Mouse (Mus musculus) kidney, embryonic 16.5 days (tissue): ENCODE results near the gene Zfpl1. TPM values are rescaled to one million over a fixed set of nuclear protein-coding genes. Genes with fewer than 3 reads are reported as not detected.

ENCODE experiments used
- ATAC-seq: fragments of 200-750 bp; cut with Nextera tagmentation; 2 replicates; pipeline ENCODE4 v1.8.0; 2017; ENCODE audit warnings: moderate TSS enrichment; ENCODE audit not compliant: low FRiP score, low TSS enrichment
- H3K27ac ChIP-seq: fragments of 300-500 bp; sonication (generic); 2 replicates; pipeline ENCODE4 v1.5.1; 2014; ENCODE audit warnings: low read length
- H3K27me3 ChIP-seq: fragments of 300-500 bp; sonication (generic); 2 replicates; pipeline ENCODE4 v1.6.1; 2014; ENCODE audit warnings: low read length, control low read depth, mixed read lengths; ENCODE audit not compliant: insufficient read depth
- H3K36me3 ChIP-seq: fragments of 300-500 bp; sonication (generic); 2 replicates; pipeline ENCODE4 v1.6.1; 2014; ENCODE audit warnings: low read length, control low read depth, mixed read lengths; ENCODE audit not compliant: insufficient read depth
- H3K4me1 ChIP-seq: fragments of 300-500 bp; sonication (generic); 2 replicates; pipeline ENCODE4 v1.6.1; 2014; ENCODE audit warnings: low read length, control low read depth, mixed read lengths; ENCODE audit not compliant: insufficient read depth
- H3K4me2 ChIP-seq: fragments of 300-500 bp; sonication (generic); replicated peaks from 2 replicates; pipeline ENCODE4 v1.6.1; 2014; ENCODE audit warnings: low read depth, low read length
- H3K4me3 ChIP-seq: fragments of 300-500 bp; sonication (generic); 2 replicates; pipeline ENCODE4 v1.5.1; 2014; ENCODE audit warnings: mild to moderate bottlenecking, low read length
- H3K9ac ChIP-seq: fragments of 300-500 bp; sonication (generic); replicated peaks from 2 replicates; pipeline ENCODE4 v1.6.1; 2014; ENCODE audit warnings: low read length
- H3K9me3 ChIP-seq: fragments of 300-500 bp; sonication (generic); 2 replicates; pipeline ENCODE4 v1.6.1; 2016; ENCODE audit warnings: low read length, control low read depth
- WGBS: fragments of 180-500 bp; shearing (Covaris S2); extraction: QIAGEN DNeasy Blood & Tissue Kit; methylation state at CpG from one replicate; pipeline ENCODE4 v1.1.7; 2014; 5-methylcytosine and 5-hydroxymethylcytosine counted together
- polyA plus RNA-seq: library from polyadenylated mRNA; unstranded; fragments of >200 nt; fragmentation: Nextera tagmentation; extraction: Ambion mirVana; gene quantifications from 2 replicates; pipeline ENCODE4 v1.2.1, GENCODE M21; 2015

Zfpl1 gene
- polyA plus RNA-seq, 1 experiment from 2014 or later, result 78.9 TPM

- Histone ChIP-seq H3K9ac (no peak overlapping the region), H3K4me3 (no peak overlapping the region), H3K4me2 (no peak overlapping the region), H3K4me1 (peaks cover 22% of the 10 kb centered on the region), H3K27me3 (no peaks in the 10 kb centered on the region), H3K9me3 (no peaks in the 10 kb centered on the region), H3K36me3 (peaks cover 37% of the 10 kb centered on the region), H3K27ac (no peak overlapping the region)
- 91% methylated on average over 31 of the region's 31 CpGs for WGBS
- no peak for ATAC-seq
Measured at GRCm38 (mm10) chr19:6070571-6071250, 14.0 kb downstream of the Zfpl1 start.

- H3K4me3 ChIP-seq, result no peak overlapping the region
- peaks cover 22% of the 10 kb centered on the region for H3K4me1 ChIP-seq
- ATAC-seq, result no peak
- H3K4me2 ChIP-seq, result no peak overlapping the region
- no peaks in the 10 kb centered on the region for H3K27me3 ChIP-seq
- no peak overlapping the region for H3K9ac ChIP-seq
- 94% methylated on average over 10 of the region's 10 CpGs for WGBS
- peaks cover 33% of the 10 kb centered on the region for H3K36me3 ChIP-seq
- no peak overlapping the region for H3K27ac ChIP-seq
- no peaks in the 10 kb centered on the region for H3K9me3 ChIP-seq
Measured at GRCm38 (mm10) chr19:6069851-6070250, 14.9 kb downstream of the Zfpl1 start.

- no peak for ATAC-seq
- Histone ChIP-seq H3K4me2 (no peak overlapping the region), H3K9ac (no peak overlapping the region), H3K9me3 (no peaks in the 10 kb centered on the region), H3K27ac (no peak overlapping the region), H3K4me3 (no peak overlapping the region), H3K4me1 (peaks cover 22% of the 10 kb centered on the region), H3K27me3 (no peaks in the 10 kb centered on the region), H3K36me3 (peaks cover 31% of the 10 kb centered on the region)
- WGBS, result 85% methylated on average over 4 of the region's 4 CpGs
Measured at GRCm38 (mm10) chr19:6068951-6069350, 15.8 kb downstream of the Zfpl1 start.

GRCm38 (mm10) chr19:6067724-6068415 lies 16.9 kb downstream of the Zfpl1 start, which contains the start of gene Tm7sf2:
Gene Tm7sf2 (minus strand): TSS chr19:6068373.
- WGBS, result 7% methylated on average over 33 of the region's 33 CpGs
- ATAC-seq, result peak; percentile 95
- Histone ChIP-seq H3K36me3 (peaks cover 27% of the 10 kb centered on the region), H3K9ac (peak within 1 kb of the TSS; percentile 66), H3K4me3 (peak within 1 kb of the TSS; percentile 56), H3K4me1 (peaks cover 25% of the 10 kb centered on the region), H3K27ac (peak within 1 kb of the TSS; percentile 78), H3K9me3 (no peaks in the 10 kb centered on the region), H3K27me3 (no peaks in the 10 kb centered on the region), H3K4me2 (peak within 1 kb of the TSS; percentile 89)

- H3K9me3 ChIP-seq, result no peaks in the 10 kb centered on the region
- under 1% methylated on average over 30 of the region's 30 CpGs for WGBS
Measured at GRCm38 (mm10) chr19:6067011-6067723, 17.6 kb downstream of the Zfpl1 start.

GRCm38 (mm10) chr19:6066571-6066970 lies 18.2 kb downstream of the Zfpl1 start:
- Histone ChIP-seq H3K4me3 (peak overlapping the region; percentile 56), H3K4me2 (peak overlapping the region; percentile 89), H3K4me1 (peaks cover 37% of the 10 kb centered on the region), H3K9me3 (no peaks in the 10 kb centered on the region), H3K27ac (peak overlapping the region; percentile 69; the same call in 1 of the 2 replicates), H3K36me3 (peaks cover 27% of the 10 kb centered on the region), H3K9ac (peak overlapping the region; percentile 66), H3K27me3 (no peaks in the 10 kb centered on the region)
- WGBS, result 40% methylated on average over 5 of the region's 5 CpGs
- no peak for ATAC-seq

More at GRCm38 (mm10) chr19:6067011-6067723, 17.6 kb downstream of the Zfpl1 start:
- Histone ChIP-seq H3K9ac (peak overlapping the region; percentile 66), H3K36me3 (peaks cover 27% of the 10 kb centered on the region), H3K27ac (peak overlapping the region; percentile 69), H3K4me2 (peak overlapping the region; percentile 89), H3K4me3 (peak overlapping the region; percentile 56), H3K27me3 (no peaks in the 10 kb centered on the region), H3K4me1 (peaks cover 33% of the 10 kb centered on the region)
- peak; percentile 52 for ATAC-seq

GRCm38 (mm10) chr19:6063081-6063480 lies 21.7 kb downstream of the Zfpl1 start:
- no peak for ATAC-seq
- H3K4me2 ChIP-seq, result peak overlapping the region; percentile 100
- no peak overlapping the region for H3K4me3 ChIP-seq
- 86% methylated on average over 6 of the region's 6 CpGs for WGBS
- no peaks in the 10 kb centered on the region for H3K9me3 ChIP-seq
- no peaks in the 10 kb centered on the region for H3K27me3 ChIP-seq
- H3K9ac ChIP-seq, result no peak overlapping the region
- peaks cover 10% of the 10 kb centered on the region for H3K36me3 ChIP-seq
- H3K4me1 ChIP-seq, result peaks cover 44% of the 10 kb centered on the region
- no peak overlapping the region for H3K27ac ChIP-seq

- Histone ChIP-seq H3K4me1 (peaks cover 39% of the 10 kb centered on the region), H3K4me2 (peak overlapping the region; percentile 100), H3K9ac (peak overlapping the region; percentile 97), H3K27me3 (no peaks in the 10 kb centered on the region), H3K36me3 (peaks cover 10% of the 10 kb centered on the region), H3K27ac (peak overlapping the region; percentile 97), H3K9me3 (no peaks in the 10 kb centered on the region), H3K4me3 (peak overlapping the region; percentile 94)
- ATAC-seq, result no peak
- WGBS, result 39% methylated on average over 5 of the region's 5 CpGs
Measured at GRCm38 (mm10) chr19:6062418-6062817, 22.3 kb downstream of the Zfpl1 start.

GRCm38 (mm10) chr19:6061641-6062302 lies 23.0 kb downstream of the Zfpl1 start:
- Histone ChIP-seq H3K27me3 (no peaks in the 10 kb centered on the region), H3K4me3 (peak overlapping the region; percentile 94), H3K9me3 (no peaks in the 10 kb centered on the region), H3K4me1 (peaks cover 35% of the 10 kb centered on the region), H3K36me3 (peaks cover 10% of the 10 kb centered on the region), H3K4me2 (peak overlapping the region; percentile 100), H3K9ac (peak overlapping the region; percentile 97), H3K27ac (peak overlapping the region; percentile 97)
- under 1% methylated on average over 44 of the region's 44 CpGs for WGBS
- peak; percentile 5; the same call in 1 of the 2 replicates for ATAC-seq
